Mouse (Mus musculus): ENCODE measurements around the gene Ccdc154.

- no peak for TF ChIP-seq CTCF (IDR thresholded peaks at IDR 0.05; ENCODE audit: insufficient read depth, low read length)
- no peak for TF ChIP-seq POLR2A (IDR thresholded peaks at IDR 0.05; ENCODE audit: borderline replicate concordance, extremely low read depth, low read depth, low read length)
Observed at GRCm38 (mm10) chr17:25215431-25215830, 53.2 kb downstream of the Ccdc154 start.
